Mouse (Mus musculus) G1E (cell line): ENCODE results near the gene Ccnd3.

ENCODE experiments used
- CTCF ChIP-seq: IDR thresholded peaks from 2 replicates; pipeline ENCODE4 v1.5.1; 2012; ENCODE audit warnings: low read depth, low read length, inconsistent platforms, mixed read lengths
- GATA1 ChIP-seq: IDR thresholded peaks from 2 replicates; pipeline ENCODE4 v1.6.1; 2012; ENCODE audit warnings: borderline replicate concordance, low read length, inconsistent platforms, mixed read lengths

DNA sequence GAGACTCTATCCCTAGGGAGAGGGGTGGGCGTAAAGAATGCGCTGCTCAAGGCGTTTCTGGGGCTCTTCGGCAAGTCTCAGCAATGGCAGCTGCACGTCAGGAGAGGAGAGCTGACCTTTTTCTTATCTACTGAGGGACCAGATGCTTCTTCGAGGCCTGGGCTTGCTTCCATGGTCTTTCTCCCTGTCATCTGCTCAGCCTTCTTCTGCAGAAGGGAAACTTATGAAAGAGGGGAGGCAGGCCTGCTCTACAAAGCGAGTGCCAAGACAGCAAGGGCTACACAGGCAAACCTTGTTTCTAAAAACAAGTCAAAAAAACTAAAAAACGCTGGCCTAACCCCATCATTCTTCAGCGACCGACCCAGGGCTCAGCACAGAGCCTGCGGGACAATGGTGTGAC lies 70.0 kb downstream of the Ccnd3 start:
- TF ChIP-seq GATA1 (no peak), CTCF (no peak)
